Mouse (Mus musculus) liver, embryonic 16.5 days (tissue): ENCODE measurements around the gene Ccdc117. TPM values are rescaled to one million over a fixed set of nuclear protein-coding genes. Genes with fewer than 3 reads are reported as not detected.
"Not testable (repeated sequence)": the region's sequence is repeated elsewhere in the genome, so short reads cannot be mapped to it uniquely, and the experiment has no call there.

Experiments used
- ATAC-seq: fragments of 200-750 bp; cut with Nextera tagmentation; 2 replicates; pipeline ENCODE4 v1.8.0; 2017; ENCODE audit warnings: low read depth, mild to moderate bottlenecking, moderate number of reproducible peaks, moderate library complexity
- H3K27ac ChIP-seq: fragments of 300-500 bp; sonication (generic); 2 replicates; pipeline ENCODE4 v1.5.1; 2014; ENCODE audit warnings: mild to moderate bottlenecking, low read length
- H3K27me3 ChIP-seq: fragments of 300-500 bp; sonication (generic); 2 replicates; pipeline ENCODE4 v1.6.1; 2014; ENCODE audit warnings: low read depth, low read length, mixed read lengths; ENCODE audit not compliant: control insufficient read depth, insufficient read depth
- H3K36me3 ChIP-seq: fragments of 300-500 bp; sonication (generic); 2 replicates; pipeline ENCODE4 v1.6.1; 2014; ENCODE audit warnings: mild to moderate bottlenecking; ENCODE audit not compliant: control insufficient read depth, insufficient read depth
- H3K4me1 ChIP-seq: fragments of 300-500 bp; sonication (generic); 2 replicates; pipeline ENCODE4 v1.6.1; 2014; ENCODE audit warnings: low read depth, low read length, mixed read lengths; ENCODE audit not compliant: control insufficient read depth
- H3K4me2 ChIP-seq: fragments of 300-500 bp; sonication (generic); 2 replicates; pipeline ENCODE4 v1.6.1; 2014; ENCODE audit warnings: low read depth, low read length, mixed read lengths
- H3K4me3 ChIP-seq: fragments of 300-500 bp; sonication (generic); 2 replicates; pipeline ENCODE4 v1.5.1; 2014; ENCODE audit warnings: low read depth, mild to moderate bottlenecking, low read length
- H3K9ac ChIP-seq: fragments of 300-500 bp; sonication (generic); 2 replicates; pipeline ENCODE4 v1.6.1; 2014; ENCODE audit warnings: low read depth, low read length
- H3K9me3 ChIP-seq: fragments of 300-500 bp; sonication (generic); replicated peaks from 2 replicates; pipeline ENCODE4 v1.6.1; 2016; ENCODE audit warnings: low read length; ENCODE audit not compliant: control insufficient read depth
- WGBS: fragments of 180-500 bp; shearing (Covaris S2); extraction: QIAGEN DNeasy Blood & Tissue Kit; methylation state at CpG from one replicate; pipeline ENCODE4 v1.1.7; 2014; ENCODE audit not compliant: insufficient replicate concordance; 5-methylcytosine and 5-hydroxymethylcytosine counted together
- polyA plus RNA-seq: library from polyadenylated mRNA; unstranded; fragments of >200 nt; fragmentation: Nextera tagmentation; extraction: Ambion mirVana; gene quantifications from 2 replicates; pipeline ENCODE4 v1.2.1, GENCODE M21; 2015

The Ccdc117 gene
- polyA plus RNA-seq, 1 experiment from 2014 or later: 6.8 TPM

- Histone ChIP-seq H3K9ac (no peak overlapping the region), H3K27ac (no peak overlapping the region), H3K9me3 (no peaks in the 10 kb centered on the region), H3K27me3 (no peaks in the 10 kb centered on the region), H3K36me3 (no peaks in the 10 kb centered on the region), H3K4me3 (no peak overlapping the region), H3K4me1 (peaks cover 4% of the 10 kb centered on the region), H3K4me2 (no peak overlapping the region)
- ATAC-seq: no peak
- WGBS: 65% methylated on average over 6 of the region's 6 CpGs
These were observed 21.9 kb upstream of the Ccdc117 start for GRCm38 (mm10) chr11:5563898-5564297.

GRCm38 (mm10) chr11:5562625-5563268, 20.8 kb upstream of the Ccdc117 start:
- Histone ChIP-seq H3K4me1 (peaks cover 4% of the 10 kb centered on the region), H3K4me3 (no peak overlapping the region), H3K4me2 (no peak overlapping the region), H3K9me3 (no peaks in the 10 kb centered on the region), H3K9ac (no peak overlapping the region), H3K27ac (no peak overlapping the region), H3K36me3 (no peaks in the 10 kb centered on the region), H3K27me3 (no peaks in the 10 kb centered on the region)
- ATAC-seq: no peak
- WGBS: 34% methylated on average over 9 of the region's 9 CpGs

- WGBS: 58% methylated on average over 3 of the region's 3 CpGs
- H3K36me3 ChIP-seq: no peaks in the 10 kb centered on the region
- ATAC-seq: no peak
- peaks cover 4% of the 10 kb centered on the region for H3K4me1 ChIP-seq
- no peak overlapping the region for H3K4me3 ChIP-seq
- H3K4me2 ChIP-seq: no peak overlapping the region
- H3K9me3 ChIP-seq: no peaks in the 10 kb centered on the region
- H3K27ac ChIP-seq: no peak overlapping the region
- H3K9ac ChIP-seq: no peak overlapping the region
- no peaks in the 10 kb centered on the region for H3K27me3 ChIP-seq
These were observed 18.3 kb upstream of the Ccdc117 start for GRCm38 (mm10) chr11:5560273-5560672.

- WGBS: 58% methylated on average over 1 of the region's 1 CpGs
- Histone ChIP-seq H3K4me3 (no peak overlapping the region), H3K27me3 (no peaks in the 10 kb centered on the region), H3K36me3 (no peaks in the 10 kb centered on the region), H3K4me2 (no peak overlapping the region), H3K4me1 (no peaks in the 10 kb centered on the region), H3K9ac (no peak overlapping the region), H3K27ac (no peak overlapping the region), H3K9me3 (no peaks in the 10 kb centered on the region)
- no peak for ATAC-seq
These were observed 9.9 kb upstream of the Ccdc117 start for GRCm38 (mm10) chr11:5551931-5552330.

GRCm38 (mm10) chr11:5551430-5551829, 9.4 kb upstream of the Ccdc117 start:
- no peak for ATAC-seq
- Histone ChIP-seq H3K4me1 (no peaks in the 10 kb centered on the region), H3K27ac (no peak overlapping the region), H3K4me2 (no peak overlapping the region), H3K27me3 (no peaks in the 10 kb centered on the region), H3K9me3 (no peaks in the 10 kb centered on the region), H3K36me3 (no peaks in the 10 kb centered on the region), H3K9ac (no peak overlapping the region), H3K4me3 (no peak overlapping the region)
- 76% methylated on average over 5 of the region's 5 CpGs for WGBS

- Histone ChIP-seq H3K36me3 (no peaks in the 10 kb centered on the region), H3K4me1 (peaks cover 7% of the 10 kb centered on the region), H3K9me3 (no peaks in the 10 kb centered on the region), H3K27ac (no peak overlapping the region), H3K4me2 (no peak overlapping the region), H3K4me3 (no peak overlapping the region), H3K27me3 (no peaks in the 10 kb centered on the region), H3K9ac (no peak overlapping the region)
- no peak for ATAC-seq
- 49% methylated on average over 3 of the region's 3 CpGs for WGBS
These were observed 4.7 kb upstream of the Ccdc117 start for GRCm38 (mm10) chr11:5546693-5547092.

GRCm38 (mm10) chr11:5545457-5545856, 3.5 kb upstream of the Ccdc117 start:
- Histone ChIP-seq H3K4me2 (no peak overlapping the region), H3K4me1 (peaks cover 13% of the 10 kb centered on the region), H3K4me3 (no peak overlapping the region), H3K36me3 (no peaks in the 10 kb centered on the region), H3K9ac (no peak overlapping the region), H3K27me3 (no peaks in the 10 kb centered on the region), H3K27ac (no peak overlapping the region), H3K9me3 (no peaks in the 10 kb centered on the region)
- 55% methylated on average over 4 of the region's 4 CpGs for WGBS
- no peak for ATAC-seq

GRCm38 (mm10) chr11:5544709-5545108, 2.7 kb upstream of the Ccdc117 start:
- not testable (repeated sequence) for H3K27ac ChIP-seq, H3K9ac ChIP-seq, H3K4me3 ChIP-seq, H3K9me3 ChIP-seq, H3K4me2 ChIP-seq, H3K36me3 ChIP-seq, ATAC-seq, H3K27me3 ChIP-seq
- 67% methylated on average over 1 of the region's 1 CpGs for WGBS
- peaks cover 16% of the 10 kb centered on the region for H3K4me1 ChIP-seq

- H3K36me3 ChIP-seq: no peaks in the 10 kb centered on the region
- H3K9ac ChIP-seq: no peak overlapping the region
- ATAC-seq: no peak
- 70% methylated on average over 1 of the region's 1 CpGs for WGBS
- no peaks in the 10 kb centered on the region for H3K9me3 ChIP-seq
- H3K27me3 ChIP-seq: no peaks in the 10 kb centered on the region
- H3K4me1 ChIP-seq: peaks cover 16% of the 10 kb centered on the region
- H3K4me3 ChIP-seq: no peak overlapping the region
- no peak overlapping the region for H3K27ac ChIP-seq
- H3K4me2 ChIP-seq: no peak overlapping the region
These were observed 1.3 kb upstream of the Ccdc117 start for GRCm38 (mm10) chr11:5543281-5543680.
